Mouse (Mus musculus): ENCODE data around the gene Wdr75.
A peak's percentile ranks its signal among the peaks of the same experiment; 100 is the strongest.

The Wdr75 gene

DNA sequence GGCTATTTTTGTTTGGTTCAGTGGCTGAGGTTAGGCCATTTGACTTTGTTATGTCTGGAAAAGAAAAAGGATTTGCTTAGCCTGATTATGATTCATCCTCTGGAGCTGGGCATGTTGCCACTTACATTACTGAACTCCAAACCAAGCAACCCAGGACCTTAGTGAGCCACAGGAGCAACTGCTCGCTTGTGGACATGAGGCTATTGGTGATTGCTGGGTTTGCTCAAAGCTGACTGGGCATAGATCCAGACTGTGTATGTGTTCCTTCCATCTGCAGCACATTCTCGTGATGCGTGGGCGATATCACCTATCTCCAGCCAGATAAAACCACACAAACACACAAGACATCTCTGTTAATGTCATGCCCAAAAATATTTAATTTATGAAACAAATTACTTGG, 42.8 kb downstream of the Wdr75 start:
- DNase-seq (ENCODE audit: low spot score), result peak; percentile 87

DNA sequence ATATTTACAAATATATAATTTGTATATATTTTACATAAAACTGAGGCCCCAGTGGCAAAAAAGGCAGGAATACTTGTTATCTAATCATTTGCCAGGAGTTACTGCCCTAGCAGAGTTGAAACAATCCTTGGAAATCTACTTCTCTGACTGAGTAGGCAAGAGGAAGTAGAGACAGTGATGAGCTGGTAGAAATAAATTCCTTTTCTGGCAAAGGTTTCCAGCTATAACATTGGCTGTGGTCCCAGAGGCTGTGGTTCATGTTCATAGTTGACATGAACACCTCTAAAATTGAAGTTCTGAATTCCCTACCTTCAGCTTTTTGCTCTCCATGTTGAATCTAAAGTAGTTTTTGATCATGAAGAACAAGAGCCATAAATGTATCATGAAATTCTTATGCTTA, 43.3 kb downstream of the Wdr75 start:
- no peak for DNase-seq (ENCODE audit: low spot score)

DNA sequence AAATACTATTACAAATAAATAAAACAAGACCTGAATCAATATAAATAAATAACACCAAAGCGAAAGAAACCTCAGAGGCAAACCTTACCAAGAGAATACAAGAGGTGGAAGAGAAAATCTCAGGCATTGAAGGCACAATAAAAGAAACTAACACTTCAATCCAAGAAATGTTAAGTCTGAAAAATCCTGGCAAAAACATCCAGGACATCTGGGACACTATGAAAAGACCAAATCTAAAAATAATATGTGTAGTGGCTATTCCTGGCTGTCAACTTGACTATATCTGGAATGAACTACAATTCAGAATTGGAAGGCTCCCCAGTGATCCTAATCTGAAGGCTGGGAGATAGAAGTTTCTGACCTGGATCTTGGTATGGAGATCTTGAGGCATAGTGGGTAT, 50.5 kb downstream of the Wdr75 start:
- no peak for DNase-seq (ENCODE audit: low spot score)

DNA sequence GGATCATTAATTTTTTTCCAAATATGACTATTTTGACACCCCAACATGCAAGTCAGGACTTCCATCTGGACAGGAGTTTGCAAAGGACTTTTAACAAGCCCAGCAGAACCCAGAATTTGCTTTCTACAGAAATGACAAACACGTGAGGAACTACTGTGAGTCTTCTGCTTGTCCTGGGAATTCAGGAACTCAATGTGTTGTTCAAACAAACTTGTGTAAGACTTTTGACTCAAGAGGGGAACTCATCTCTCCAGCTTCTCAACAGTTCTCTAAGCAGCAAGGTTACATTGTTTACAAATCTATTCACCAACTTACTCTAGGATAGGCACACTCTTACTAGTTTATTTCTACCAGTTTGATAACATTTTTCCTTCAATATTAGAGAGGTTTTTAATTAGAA, 63.1 kb downstream of the Wdr75 start:
- DNase-seq (ENCODE audit: low spot score), result no peak

DNA sequence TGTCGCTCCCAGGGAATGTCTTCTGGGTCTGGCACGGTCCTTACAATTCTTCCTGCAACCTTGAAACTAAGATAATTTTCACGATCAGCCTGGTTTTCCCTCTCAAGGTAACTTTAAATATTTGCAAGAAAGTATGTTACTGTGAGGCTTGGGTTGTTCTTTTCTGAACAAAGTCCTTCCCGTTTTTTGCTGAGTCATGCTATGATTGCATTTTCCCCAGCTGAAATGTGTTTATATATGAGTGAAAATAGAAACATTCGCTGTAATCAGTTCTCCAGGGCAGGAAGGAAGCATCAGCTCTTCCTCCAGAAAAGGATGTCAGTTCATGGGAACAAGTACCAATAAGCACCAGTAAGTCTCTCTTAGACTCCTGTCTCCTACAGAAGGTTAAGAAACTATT, 65.4 kb downstream of the Wdr75 start:
- DNase-seq (ENCODE audit: low spot score), result no peak

DNA sequence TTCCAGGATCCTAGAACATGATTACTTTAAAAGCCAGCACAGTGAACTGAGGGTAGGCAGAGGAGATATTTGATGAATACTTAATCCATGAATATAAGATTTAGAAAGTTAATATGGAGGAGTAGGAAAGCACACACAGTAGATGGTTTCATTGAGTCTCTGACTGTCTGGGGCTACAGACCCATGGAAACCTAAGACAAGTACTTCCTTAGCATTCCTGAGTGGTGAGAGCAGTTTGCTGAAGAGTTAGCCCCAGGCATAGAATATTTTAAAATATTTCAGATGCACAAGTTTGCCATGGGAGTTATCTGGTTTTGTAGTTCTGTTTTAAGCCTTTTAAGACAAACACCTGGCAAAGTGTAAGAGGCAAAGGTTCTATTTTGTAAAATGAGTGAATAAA, 66.2 kb downstream of the Wdr75 start:
- DNase-seq (ENCODE audit: low spot score), result no peak

DNA sequence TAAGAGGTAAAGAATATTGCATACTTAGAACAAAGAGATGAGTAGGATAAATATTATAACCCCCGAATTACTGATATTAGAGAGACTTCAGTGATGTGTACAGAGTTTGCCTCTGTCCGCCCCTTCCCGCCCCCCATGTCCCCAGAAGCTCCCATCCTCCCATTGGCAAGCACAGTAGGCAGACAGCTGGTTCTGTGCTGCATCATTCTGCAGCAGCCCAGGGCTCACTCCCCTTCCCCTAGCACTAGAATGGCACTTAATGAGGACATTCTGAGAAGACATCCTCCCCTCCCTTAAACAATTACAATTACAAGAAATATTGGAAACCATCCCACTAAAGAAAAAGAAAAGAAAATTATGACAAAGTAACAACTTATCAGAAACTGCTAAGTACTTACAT, 68.7 kb downstream of the Wdr75 start:
- no peak for DNase-seq (ENCODE audit: low spot score)

DNA sequence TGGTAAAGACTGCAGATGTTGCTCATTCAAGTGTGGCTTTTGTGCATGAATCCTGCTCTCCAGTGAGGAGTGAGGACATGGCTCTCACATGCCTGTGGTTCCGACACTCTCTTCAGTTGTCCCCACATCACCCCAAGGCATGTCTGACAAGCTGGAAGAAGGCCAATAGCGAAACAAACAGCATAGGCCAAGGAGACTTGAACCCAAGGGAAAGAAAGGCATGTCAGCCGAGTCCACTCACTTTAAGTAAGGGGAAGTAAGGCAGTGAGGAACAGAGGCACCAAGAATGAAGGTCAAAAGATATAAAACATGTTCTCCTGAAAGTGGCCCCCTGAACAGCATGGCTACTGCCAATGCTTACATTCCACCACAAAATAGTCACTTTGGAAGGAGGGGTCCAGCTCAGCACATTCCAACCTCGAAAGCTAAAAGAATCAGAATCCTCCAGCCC, 69.6 kb downstream of the Wdr75 start:
- no peak for DNase-seq (ENCODE audit: low spot score)

DNA sequence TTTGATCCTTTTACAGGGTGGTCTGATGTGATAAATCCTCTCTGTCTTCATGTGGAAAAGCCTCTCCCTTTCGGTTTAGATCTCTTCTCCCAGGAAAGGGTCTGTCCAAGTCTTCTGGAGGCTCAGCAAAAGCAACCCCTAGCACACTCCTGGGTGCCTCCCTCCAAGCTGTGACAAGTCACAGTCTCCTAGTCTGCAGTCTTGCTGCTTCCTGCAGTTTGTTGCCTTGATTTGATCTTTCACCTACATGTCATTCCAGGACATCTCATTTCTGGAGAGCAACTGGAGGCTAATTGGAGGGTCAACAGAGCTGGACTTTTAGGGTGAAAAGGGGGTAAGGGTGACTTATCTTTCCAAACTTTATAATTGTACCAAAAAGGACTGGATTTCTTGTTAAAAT, 70.3 kb downstream of the Wdr75 start:
- DNase-seq (ENCODE audit: low spot score), result no peak

DNA sequence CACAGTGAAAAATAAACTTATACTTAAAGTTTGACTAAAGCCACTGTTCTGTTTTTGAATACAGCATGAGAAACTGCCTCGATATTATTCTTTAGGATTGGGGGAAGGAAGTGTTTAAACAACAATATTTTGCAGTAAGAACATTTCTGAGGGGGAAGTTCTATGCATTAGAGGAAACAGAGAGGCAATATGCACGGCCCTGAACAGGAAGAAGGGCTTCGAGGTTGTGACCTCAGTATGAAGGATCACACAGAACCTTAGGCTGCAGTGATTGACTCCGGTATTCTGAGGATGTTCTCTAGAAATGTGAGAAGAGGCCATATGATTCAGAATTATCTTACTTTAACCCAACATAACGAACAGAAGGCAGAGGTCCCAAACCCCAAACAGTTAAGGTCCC, 70.8 kb downstream of the Wdr75 start:
- DNase-seq (ENCODE audit: low spot score), result no peak

DNA sequence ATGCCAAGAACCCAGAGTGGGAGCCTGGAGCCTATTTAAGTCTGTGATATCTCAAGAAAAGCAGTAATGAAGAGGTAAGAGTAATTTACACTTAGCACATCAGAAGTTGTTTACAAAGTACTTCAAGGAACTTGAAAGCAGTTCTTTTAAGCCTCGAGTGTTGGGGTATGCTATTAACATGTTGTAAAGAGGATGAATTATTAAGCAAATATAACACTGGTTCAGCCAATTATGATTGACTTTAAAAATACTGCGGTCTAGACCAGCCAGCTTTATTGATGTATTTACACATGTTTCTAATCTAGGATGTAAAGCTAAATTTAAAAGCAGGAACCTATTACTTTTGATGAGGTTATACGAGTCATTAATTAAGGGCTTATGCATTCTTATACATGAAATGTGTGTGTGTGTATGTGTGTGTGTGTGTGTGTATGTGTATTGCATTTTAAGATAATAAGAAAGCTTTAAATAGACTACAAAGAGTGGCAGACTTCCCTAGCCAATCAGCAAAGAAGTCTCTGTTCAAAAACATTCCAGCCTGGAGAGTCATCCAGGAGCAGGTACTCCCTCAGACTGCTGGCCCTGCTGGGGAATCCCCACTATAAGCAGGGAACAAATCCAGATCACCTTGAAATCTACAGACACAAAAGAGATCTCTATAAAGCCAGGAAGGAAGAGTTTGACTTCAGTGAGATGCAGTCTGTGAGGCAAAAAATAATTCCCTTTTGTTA, 71.5 kb downstream of the Wdr75 start:
- DNase-seq (ENCODE audit: low spot score), result no peak

DNA sequence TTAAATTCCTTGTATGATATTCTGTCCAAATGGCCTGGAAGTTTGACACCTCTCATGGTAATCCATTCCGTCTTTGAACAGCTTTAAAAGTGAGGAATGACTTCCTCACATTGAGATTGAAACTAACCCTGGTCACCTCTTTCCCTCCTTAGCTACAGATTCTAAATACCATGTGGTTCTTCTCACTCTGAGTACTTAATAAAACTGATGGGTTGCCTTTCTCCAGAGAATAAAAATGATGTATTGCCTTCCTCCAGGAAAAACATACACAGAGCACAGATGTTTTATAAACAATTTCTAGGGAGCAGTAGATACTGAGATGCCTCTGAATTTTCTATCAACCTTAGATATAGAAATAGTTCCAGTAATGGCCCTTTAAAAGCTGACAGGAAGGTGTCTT, 73.1 kb downstream of the Wdr75 start:
- DNase-seq (ENCODE audit: low spot score), result no peak

DNA sequence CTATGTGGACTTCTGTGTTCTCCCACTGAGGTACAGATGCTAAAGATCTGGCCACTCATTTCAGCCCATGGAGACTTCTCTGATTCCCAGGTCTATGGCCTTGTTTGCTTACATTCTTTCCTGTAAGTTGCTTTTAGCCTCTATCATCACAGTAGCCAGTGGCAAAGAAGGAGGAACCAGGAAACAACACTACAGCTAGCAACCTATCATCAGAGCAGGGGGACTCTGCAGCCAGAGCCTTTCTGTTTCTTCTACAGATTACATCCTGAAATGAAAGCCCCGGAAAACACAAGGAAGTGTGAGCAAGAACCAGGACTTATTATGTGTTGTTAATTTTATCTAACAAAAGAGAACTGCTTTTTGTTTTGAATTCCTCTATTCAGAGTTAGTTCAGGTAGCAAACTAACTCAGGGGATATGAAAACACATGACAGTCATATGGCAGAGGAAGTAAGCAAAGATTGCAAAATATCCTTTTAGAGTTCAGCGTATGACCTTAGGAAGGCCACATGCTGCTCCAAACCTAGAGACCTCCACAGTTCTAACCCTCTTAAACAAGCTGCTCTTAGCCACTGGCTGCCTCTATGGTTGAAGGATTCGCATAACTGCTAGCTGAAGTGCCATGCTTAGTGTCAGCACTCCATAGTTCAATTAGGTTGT, 73.6 kb downstream of the Wdr75 start:
- DNase-seq (ENCODE audit: low spot score), result no peak

Data from ovary, adult 18-20 months (tissue).